Mouse (Mus musculus): ENCODE measurements at regions not wholly inside any gene's neighbourhood (a gene's known extent, or its start where the extent isn't known, plus 50 kb on each side); places are given as distances from the start of the nearest gene placed in this dataset.

GRCm38 (mm10) chr7:117739706-117740105 is 358.9 kb downstream of the Xylt1 start:
- TF ChIP-seq GABPA (IDR thresholded peaks at IDR 0.05; ENCODE audit: insufficient replicate concordance, low read depth, low read length): no peak
- TF ChIP-seq CTCF (conservative IDR thresholded peaks at IDR 0.05 in 1 of 2, IDR thresholded peaks at IDR 0.05 in 1 of 2; ENCODE audit: low read depth in 2 of 2, low read length in 2 of 2): no peak
- no peak for TF ChIP-seq POLR2A (IDR thresholded peaks at IDR 0.05; ENCODE audit: low read depth, low read length)
- no peak for TF ChIP-seq ZC3H11A (IDR thresholded peaks at IDR 0.05; ENCODE audit: low read depth, low read length)
- TF ChIP-seq TCF12 (IDR thresholded peaks at IDR 0.05; ENCODE audit: low read depth, low read length): no peak
- no peak for TF ChIP-seq EP300 (IDR thresholded peaks at IDR 0.05; ENCODE audit: low read length)
- TF ChIP-seq ZKSCAN1 (IDR thresholded peaks at IDR 0.05; ENCODE audit: borderline replicate concordance, low read depth, low read length): no peak
- no peak for TF ChIP-seq ELF1 (IDR thresholded peaks at IDR 0.05; ENCODE audit: low read depth, low read length)

Measured in CH12.LX (cell line).